Mouse (Mus musculus) hindbrain, embryonic 15.5 days (tissue): ENCODE results near the gene Kcnmb4. TPM values are rescaled to one million over a fixed set of nuclear protein-coding genes. Genes with fewer than 3 reads are reported as not detected.
A peak's percentile ranks its signal among the peaks of the same experiment; 100 is the strongest.

Experiments used
- ATAC-seq: fragments of 200-750 bp; cut with Nextera tagmentation; 2 replicates; pipeline ENCODE4 v1.8.0; 2017; ENCODE audit warnings: low read depth, moderate number of reproducible peaks, moderate TSS enrichment; ENCODE audit not compliant: low FRiP score
- H3K27ac ChIP-seq: fragments of 300-500 bp; sonication (generic); replicated peaks from 2 replicates; pipeline ENCODE4 v1.5.1; 2015; ENCODE audit warnings: mild to moderate bottlenecking, inconsistent platforms
- H3K27me3 ChIP-seq: fragments of 300-500 bp; sonication (generic); 2 replicates; pipeline ENCODE4 v1.6.1; 2015; ENCODE audit warnings: control low read depth, inconsistent platforms
- H3K36me3 ChIP-seq: fragments of 300-500 bp; sonication (generic); 2 replicates; pipeline ENCODE4 v1.6.1; 2015; ENCODE audit warnings: control low read depth, inconsistent platforms
- H3K4me1 ChIP-seq: fragments of 300-500 bp; sonication (generic); replicated peaks from 2 replicates; pipeline ENCODE4 v1.6.1; 2015; ENCODE audit warnings: control low read depth, inconsistent platforms
- H3K4me2 ChIP-seq: fragments of 300-500 bp; sonication (generic); 2 replicates; pipeline ENCODE4 v1.6.1; 2015; ENCODE audit warnings: moderate library complexity, mild to moderate bottlenecking, inconsistent platforms
- H3K4me3 ChIP-seq: fragments of 300-500 bp; sonication (generic); 2 replicates; pipeline ENCODE4 v1.5.1; 2015; ENCODE audit warnings: mild to moderate bottlenecking, inconsistent platforms
- H3K9ac ChIP-seq: fragments of 300-500 bp; sonication (generic); 2 replicates; pipeline ENCODE4 v1.6.1; 2015; ENCODE audit warnings: inconsistent platforms
- H3K9me3 ChIP-seq: fragments of 300-500 bp; sonication (generic); 2 replicates; pipeline ENCODE4 v1.6.1; 2016; ENCODE audit warnings: control low read depth, inconsistent platforms
- WGBS: fragments of 180-500 bp; shearing (Covaris S2); methylation state at CpG from one replicate; pipeline ENCODE4 v1.1.7; 2015; 5-methylcytosine and 5-hydroxymethylcytosine counted together
- polyA plus RNA-seq: library from polyadenylated mRNA; unstranded; fragments of >200 nt; fragmentation: Nextera tagmentation; extraction: Ambion mirVana; gene quantifications from 2 replicates; pipeline ENCODE4 v1.2.1, GENCODE M21; 2015

Gene Kcnmb4
- polyA plus RNA-seq, 1 experiment from 2014 or later, result 34.9 TPM

- Histone ChIP-seq H3K27me3 (no peaks in the 10 kb centered on the region), H3K4me3 (no peak overlapping the region), H3K4me2 (no peak overlapping the region), H3K9ac (no peak overlapping the region), H3K9me3 (no peaks in the 10 kb centered on the region), H3K4me1 (no peaks in the 10 kb centered on the region), H3K27ac (no peak overlapping the region), H3K36me3 (no peaks in the 10 kb centered on the region)
- WGBS, result 44% methylated on average over 4 of the region's 4 CpGs
- ATAC-seq, result no peak
Measured at GRCm38 (mm10) chr10:116394585-116394984, 79.1 kb downstream of the Kcnmb4 start.

GRCm38 (mm10) chr10:116393790-116394475 is 79.7 kb downstream of the Kcnmb4 start:
- H3K36me3 ChIP-seq, result no peaks in the 10 kb centered on the region
- H3K27me3 ChIP-seq, result no peaks in the 10 kb centered on the region
- H3K9ac ChIP-seq, result no peak overlapping the region
- ATAC-seq, result no peak
- H3K27ac ChIP-seq, result no peak overlapping the region
- no peak overlapping the region for H3K4me3 ChIP-seq
- H3K9me3 ChIP-seq, result no peaks in the 10 kb centered on the region
- WGBS, result 70% methylated on average over 9 of the region's 9 CpGs
- no peaks in the 10 kb centered on the region for H3K4me1 ChIP-seq
- H3K4me2 ChIP-seq, result no peak overlapping the region

GRCm38 (mm10) chr10:116388840-116389239 is 84.8 kb downstream of the Kcnmb4 start:
- H3K36me3 ChIP-seq, result no peaks in the 10 kb centered on the region
- H3K27me3 ChIP-seq, result no peaks in the 10 kb centered on the region
- WGBS, result 23% methylated on average over 6 of the region's 6 CpGs
- no peak overlapping the region for H3K9ac ChIP-seq
- peaks cover 8% of the 10 kb centered on the region for H3K4me1 ChIP-seq
- no peak for ATAC-seq
- 0 out of 2 replicates have a peak overlapping the region, but pooled peaks have one; percentile 1 for H3K27ac ChIP-seq
- no peaks in the 10 kb centered on the region for H3K9me3 ChIP-seq
- H3K4me2 ChIP-seq, result no peak overlapping the region
- H3K4me3 ChIP-seq, result no peak overlapping the region

- H3K9me3 ChIP-seq, result no peaks in the 10 kb centered on the region
- ATAC-seq, result no peak; the same call in 1 of the 2 replicates
- no peak overlapping the region for H3K4me2 ChIP-seq
- WGBS, result 25% methylated on average over 7 of the region's 7 CpGs
- H3K4me1 ChIP-seq, result peaks cover 8% of the 10 kb centered on the region
- H3K36me3 ChIP-seq, result no peaks in the 10 kb centered on the region
- H3K27ac ChIP-seq, result no peak overlapping the region
- H3K27me3 ChIP-seq, result no peaks in the 10 kb centered on the region
- H3K9ac ChIP-seq, result no peak overlapping the region
- H3K4me3 ChIP-seq, result no peak overlapping the region
Measured at GRCm38 (mm10) chr10:116386391-116386885, 87.2 kb downstream of the Kcnmb4 start.

- no peak for ATAC-seq
- Histone ChIP-seq H3K4me3 (no peak overlapping the region), H3K4me1 (peaks cover 8% of the 10 kb centered on the region), H3K27ac (no peak overlapping the region), H3K9ac (no peak overlapping the region), H3K27me3 (no peaks in the 10 kb centered on the region), H3K36me3 (no peaks in the 10 kb centered on the region), H3K9me3 (no peaks in the 10 kb centered on the region), H3K4me2 (no peak overlapping the region)
- 56% methylated on average over 4 of the region's 4 CpGs for WGBS
Measured at GRCm38 (mm10) chr10:116384401-116384800, 89.3 kb downstream of the Kcnmb4 start.

- Histone ChIP-seq H3K4me1 (peaks cover 8% of the 10 kb centered on the region), H3K4me3 (no peak overlapping the region), H3K4me2 (no peak overlapping the region), H3K9me3 (no peaks in the 10 kb centered on the region), H3K27ac (no peak overlapping the region), H3K9ac (no peak overlapping the region), H3K27me3 (no peaks in the 10 kb centered on the region), H3K36me3 (no peaks in the 10 kb centered on the region)
- 41% methylated on average over 13 of the region's 13 CpGs for WGBS
- no peak for ATAC-seq
Measured at GRCm38 (mm10) chr10:116382826-116383685, 90.6 kb downstream of the Kcnmb4 start.

- WGBS, result 76% methylated on average over 4 of the region's 4 CpGs
- no peak for ATAC-seq
Measured at GRCm38 (mm10) chr10:116376853-116377252, 96.8 kb downstream of the Kcnmb4 start.

GRCm38 (mm10) chr10:116374111-116374510 is 99.6 kb downstream of the Kcnmb4 start:
- 82% methylated on average over 6 of the region's 6 CpGs for WGBS
- Histone ChIP-seq H3K36me3 (no peaks in the 10 kb centered on the region), H3K9ac (no peak overlapping the region), H3K9me3 (no peaks in the 10 kb centered on the region), H3K4me3 (no peak overlapping the region), H3K27me3 (no peaks in the 10 kb centered on the region), H3K27ac (no peak overlapping the region), H3K4me1 (no peaks in the 10 kb centered on the region), H3K4me2 (no peak overlapping the region)
- ATAC-seq, result no peak

More at GRCm38 (mm10) chr10:116376853-116377252, 96.8 kb downstream of the Kcnmb4 start:
- no peak overlapping the region for H3K9ac ChIP-seq
- H3K4me1 ChIP-seq, result no peaks in the 10 kb centered on the region
- no peak overlapping the region for H3K4me3 ChIP-seq
- no peaks in the 10 kb centered on the region for H3K27me3 ChIP-seq
- no peak overlapping the region for H3K27ac ChIP-seq
- H3K36me3 ChIP-seq, result no peaks in the 10 kb centered on the region
- H3K9me3 ChIP-seq, result no peaks in the 10 kb centered on the region
- no peak overlapping the region for H3K4me2 ChIP-seq

GRCm38 (mm10) chr10:116370991-116371725 is 102.5 kb downstream of the Kcnmb4 start:
- H3K36me3 ChIP-seq, result no peaks in the 10 kb centered on the region
- 0 out of 2 replicates have a peak overlapping the region, but pooled peaks have one; percentile 12 for H3K27ac ChIP-seq
- H3K4me1 ChIP-seq, result no peaks in the 10 kb centered on the region
- H3K4me2 ChIP-seq, result no peak overlapping the region
- no peak overlapping the region for H3K9ac ChIP-seq
- H3K9me3 ChIP-seq, result no peaks in the 10 kb centered on the region
- no peaks in the 10 kb centered on the region for H3K27me3 ChIP-seq
- H3K4me3 ChIP-seq, result no peak overlapping the region
- ATAC-seq, result peak; percentile 63; the same call in 1 of the 2 replicates
- 22% methylated on average over 6 of the region's 6 CpGs for WGBS
